Mouse (Mus musculus) erythroblast, embryonic 14.5 days (primary cell): ENCODE results near the gene Tmc7. TPM values are rescaled to one million over a fixed set of nuclear protein-coding genes. Genes with fewer than 3 reads are reported as not detected.
A peak's percentile ranks its signal among the peaks of the same experiment; 100 is the strongest.

ENCODE experiments used
- H3K27me3 ChIP-seq: 2 replicates; pipeline ENCODE4 v1.6.1; 2012; ENCODE audit warnings: inconsistent platforms; ENCODE audit not compliant: control insufficient read depth
- H3K36me3 ChIP-seq: 2 replicates; pipeline ENCODE4 v1.6.1; 2012; ENCODE audit warnings: mild to moderate bottlenecking, inconsistent platforms; ENCODE audit not compliant: control insufficient read depth
- H3K4me1 ChIP-seq: 2 replicates; pipeline ENCODE4 v1.6.1; 2012; ENCODE audit warnings: inconsistent platforms; ENCODE audit not compliant: control insufficient read depth
- H3K4me3 ChIP-seq: replicated peaks from 2 replicates; pipeline ENCODE3; 2012; ENCODE audit warnings: moderate library complexity, mild to moderate bottlenecking, inconsistent platforms
- H3K9me3 ChIP-seq: 2 replicates; pipeline ENCODE4 v1.6.1; 2012; ENCODE audit warnings: low read length, inconsistent platforms, mixed read lengths; ENCODE audit not compliant: control insufficient read depth
- GATA1 ChIP-seq: IDR thresholded peaks from 2 replicates; pipeline ENCODE4 v1.6.1; 2012; ENCODE audit warnings: low read length, inconsistent platforms, mixed read lengths
- TAL1 ChIP-seq: IDR thresholded peaks from 3 replicates; pipeline ENCODE4 v1.6.1; 2012; ENCODE audit warnings: low read length, inconsistent platforms, mixed read lengths
- polyA plus RNA-seq: library from polyadenylated mRNA; stranded (reverse); fragments of >175 nt; gene quantifications from 2 replicates; pipeline ENCODE4 v1.2.3, GENCODE M21; 2012

Gene Tmc7
- polyA plus RNA-seq: not detected in 2 replicates

DNA sequence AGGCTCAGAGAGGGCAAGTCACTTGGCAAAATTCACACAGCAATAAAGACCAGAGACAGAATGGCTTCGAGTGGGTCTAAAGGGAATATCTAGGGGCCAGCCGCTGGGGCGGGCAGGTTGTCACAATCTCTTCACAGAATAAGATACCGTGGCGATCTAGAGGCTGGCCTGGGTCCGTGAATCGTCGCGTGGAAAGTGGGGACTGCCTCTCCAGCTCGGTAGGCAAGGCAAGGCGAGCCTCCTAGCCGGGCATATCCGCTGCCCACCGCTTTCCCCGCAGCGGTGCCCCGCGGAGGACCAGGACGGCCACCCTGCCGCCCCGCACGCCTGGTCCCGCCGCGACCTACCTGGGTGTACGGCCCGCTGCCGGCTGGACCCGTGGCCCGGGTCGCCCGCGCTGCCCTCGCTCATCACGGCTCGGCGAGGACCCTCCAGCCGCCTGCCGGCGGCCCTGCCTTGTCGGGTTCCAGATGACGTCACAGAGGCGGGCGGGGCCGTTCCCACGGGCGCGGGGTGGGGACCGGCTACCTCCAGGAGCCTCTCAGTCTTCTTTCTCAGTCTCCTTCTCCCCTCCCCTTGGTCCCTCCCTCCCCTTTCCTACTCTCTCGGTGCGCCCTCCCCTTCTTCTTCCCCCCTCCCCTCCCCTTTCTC, at the start of gene Tmc7:
Gene Tmc7 (minus strand): TSS at position 480 of the 651 bp plus-strand sequence.
- H3K4me1 ChIP-seq: peaks cover 8% of the 10 kb centered on the region
- TF ChIP-seq GATA1 (no peak), TAL1 (no peak)
- H3K27me3 ChIP-seq: peaks cover 23% of the 10 kb centered on the region
- peaks cover 5% of the 10 kb centered on the region; the same call in 1 of the 2 replicates for H3K9me3 ChIP-seq
- H3K4me3 ChIP-seq: peak within 1 kb of the TSS; percentile 51
- H3K36me3 ChIP-seq: no peaks in the 10 kb centered on the region

- H3K36me3 ChIP-seq: no peaks in the 10 kb centered on the region
- H3K4me1 ChIP-seq: no peaks in the 10 kb centered on the region
- no peaks in the 10 kb centered on the region for H3K27me3 ChIP-seq
- no peaks in the 10 kb centered on the region for H3K9me3 ChIP-seq
- H3K4me3 ChIP-seq: no peak overlapping the region
- no peak for TF ChIP-seq GATA1
- TF ChIP-seq TAL1: no peak
These were observed 49.4 kb upstream of the Tmc7 start for GRCm38 (mm10) chr7:118633951-118634350.

DNA sequence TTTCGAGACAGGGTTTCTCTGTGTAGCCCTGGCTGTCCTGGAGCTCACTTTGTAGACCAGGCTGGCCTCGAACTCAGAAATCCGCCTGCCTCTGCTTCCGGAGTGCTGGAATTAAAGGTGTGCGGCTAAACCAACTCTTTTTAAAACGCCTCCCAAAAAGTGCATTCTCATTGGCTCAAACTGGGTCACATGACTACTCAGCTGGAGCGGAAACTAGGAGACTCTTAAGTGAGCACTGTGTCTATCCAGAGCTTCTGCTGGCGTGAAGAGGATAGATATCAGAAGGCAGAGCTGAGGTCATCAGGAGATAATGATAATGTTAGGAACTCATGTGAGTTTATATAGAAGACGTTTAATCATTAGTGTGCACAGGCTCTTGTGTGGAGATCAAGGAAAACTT, 48.6 kb upstream of the Tmc7 start:
- no peaks in the 10 kb centered on the region for H3K36me3 ChIP-seq
- no peaks in the 10 kb centered on the region for H3K27me3 ChIP-seq
- no peak overlapping the region for H3K4me3 ChIP-seq
- H3K9me3 ChIP-seq: no peaks in the 10 kb centered on the region
- TF ChIP-seq TAL1 (no peak), GATA1 (no peak)
- no peaks in the 10 kb centered on the region for H3K4me1 ChIP-seq

DNA sequence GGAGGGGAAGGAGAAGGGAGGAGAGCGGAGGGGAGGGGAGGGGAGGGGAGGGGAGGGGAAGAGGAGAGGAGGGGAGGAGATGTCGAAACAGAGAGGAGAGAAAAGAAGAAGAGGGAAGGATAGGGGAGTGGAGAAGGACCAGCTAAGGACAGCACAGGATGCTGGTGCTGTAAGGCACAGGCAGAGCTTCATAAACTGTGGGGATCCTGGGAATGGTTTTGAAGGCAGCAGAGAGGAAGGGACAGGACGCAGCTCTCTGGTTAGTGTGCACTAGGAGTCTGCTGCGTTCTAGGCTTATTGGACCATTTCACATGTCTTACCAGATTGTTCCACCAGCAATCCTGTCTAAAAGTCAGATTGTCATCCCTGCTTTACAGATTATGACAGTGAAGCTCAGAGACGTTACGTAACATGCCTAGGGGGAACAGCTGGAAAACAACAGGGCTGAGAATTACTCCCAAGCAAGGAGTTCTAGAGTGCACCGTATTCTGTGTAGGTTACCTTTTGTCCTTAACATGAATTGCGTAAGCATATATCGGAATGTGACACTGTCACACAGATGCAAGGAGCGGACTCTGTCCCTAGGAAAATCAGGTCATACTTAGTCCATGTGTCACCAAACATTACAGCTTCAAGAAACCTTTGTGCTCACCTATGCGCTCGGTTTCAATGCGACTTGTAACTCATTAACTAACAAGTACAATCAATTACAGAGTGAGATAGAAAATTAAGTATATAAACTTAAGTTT, 43.2 kb upstream of the Tmc7 start:
- TF ChIP-seq GATA1 (no peak), TAL1 (no peak)
- no peaks in the 10 kb centered on the region for H3K9me3 ChIP-seq
- H3K36me3 ChIP-seq: no peaks in the 10 kb centered on the region
- H3K27me3 ChIP-seq: no peaks in the 10 kb centered on the region
- H3K4me1 ChIP-seq: no peaks in the 10 kb centered on the region
- H3K4me3 ChIP-seq: no peak overlapping the region

- TF ChIP-seq GATA1 (no peak), TAL1 (no peak)
- no peaks in the 10 kb centered on the region for H3K36me3 ChIP-seq
- H3K4me1 ChIP-seq: no peaks in the 10 kb centered on the region
- no peak overlapping the region for H3K4me3 ChIP-seq
- no peaks in the 10 kb centered on the region for H3K9me3 ChIP-seq
- H3K27me3 ChIP-seq: no peaks in the 10 kb centered on the region
These were observed 36.6 kb upstream of the Tmc7 start for GRCm38 (mm10) chr7:118621094-118621493.

- no peaks in the 10 kb centered on the region for H3K27me3 ChIP-seq
- H3K4me1 ChIP-seq: no peaks in the 10 kb centered on the region
- TF ChIP-seq GATA1 (no peak), TAL1 (no peak)
- no peaks in the 10 kb centered on the region for H3K9me3 ChIP-seq
- no peak overlapping the region for H3K4me3 ChIP-seq
- H3K36me3 ChIP-seq: no peaks in the 10 kb centered on the region
These were observed 35.8 kb upstream of the Tmc7 start for GRCm38 (mm10) chr7:118620243-118620906.

DNA sequence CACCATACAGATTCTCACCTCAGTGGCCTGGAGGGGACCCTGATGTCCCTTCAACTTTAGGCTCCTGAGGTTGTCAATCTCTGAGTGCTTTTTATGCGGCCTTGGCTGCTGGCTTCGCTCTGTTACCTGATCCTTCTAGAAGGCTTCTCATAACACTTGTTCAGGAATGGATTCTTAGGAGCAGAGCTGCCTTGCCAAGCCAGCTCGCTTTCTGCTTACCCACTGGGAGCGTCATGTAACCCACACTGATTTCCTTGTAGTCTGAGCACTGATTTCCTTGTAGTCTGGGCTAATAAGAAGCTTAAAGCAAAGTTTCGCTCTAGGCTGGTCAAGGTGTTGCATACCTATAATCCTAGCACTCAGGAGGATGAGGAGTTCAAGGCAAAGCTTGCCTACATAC, 33.6 kb upstream of the Tmc7 start:
- Histone ChIP-seq H3K4me3 (no peak overlapping the region), H3K27me3 (no peaks in the 10 kb centered on the region), H3K9me3 (no peaks in the 10 kb centered on the region), H3K4me1 (no peaks in the 10 kb centered on the region), H3K36me3 (no peaks in the 10 kb centered on the region)
- TF ChIP-seq GATA1 (no peak), TAL1 (no peak)

GRCm38 (mm10) chr7:118614076-118614475, 29.5 kb upstream of the Tmc7 start:
- Histone ChIP-seq H3K4me1 (no peaks in the 10 kb centered on the region), H3K27me3 (no peaks in the 10 kb centered on the region), H3K9me3 (no peaks in the 10 kb centered on the region), H3K4me3 (no peak overlapping the region), H3K36me3 (no peaks in the 10 kb centered on the region)
- TF ChIP-seq TAL1 (no peak), GATA1 (no peak)

DNA sequence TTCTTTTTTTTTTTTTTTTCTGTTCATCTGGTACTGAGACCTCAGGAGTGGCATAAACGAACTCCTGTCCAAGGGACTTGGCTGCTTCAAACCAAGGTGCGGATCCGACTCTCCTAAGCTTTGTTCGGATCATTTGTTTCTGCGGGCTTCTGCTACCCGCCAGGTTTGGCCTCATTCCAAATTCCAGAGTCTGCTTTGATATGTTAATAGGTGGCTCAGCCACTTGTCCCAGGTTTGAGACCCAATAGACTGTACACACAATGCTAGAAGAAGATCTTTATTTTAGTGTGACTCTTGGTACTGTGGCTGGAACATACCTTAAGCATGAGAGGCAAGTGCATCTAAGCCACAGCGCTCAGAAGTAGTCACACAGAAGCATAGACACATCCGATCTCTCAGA, 27.4 kb upstream of the Tmc7 start:
- no peaks in the 10 kb centered on the region for H3K27me3 ChIP-seq
- H3K4me3 ChIP-seq: no peak overlapping the region
- H3K9me3 ChIP-seq: no peaks in the 10 kb centered on the region
- TF ChIP-seq GATA1 (no peak), TAL1 (no peak)
- no peaks in the 10 kb centered on the region for H3K4me1 ChIP-seq
- H3K36me3 ChIP-seq: no peaks in the 10 kb centered on the region
